Mouse (Mus musculus): ENCODE data around the gene Cdc42bpa. TPM values are rescaled to one million over a fixed set of nuclear protein-coding genes. Genes with fewer than 3 reads are reported as not detected.

The Cdc42bpa gene
- polyA plus RNA-seq, 1 experiment from 2014 or later, result 29.5 TPM

DNA sequence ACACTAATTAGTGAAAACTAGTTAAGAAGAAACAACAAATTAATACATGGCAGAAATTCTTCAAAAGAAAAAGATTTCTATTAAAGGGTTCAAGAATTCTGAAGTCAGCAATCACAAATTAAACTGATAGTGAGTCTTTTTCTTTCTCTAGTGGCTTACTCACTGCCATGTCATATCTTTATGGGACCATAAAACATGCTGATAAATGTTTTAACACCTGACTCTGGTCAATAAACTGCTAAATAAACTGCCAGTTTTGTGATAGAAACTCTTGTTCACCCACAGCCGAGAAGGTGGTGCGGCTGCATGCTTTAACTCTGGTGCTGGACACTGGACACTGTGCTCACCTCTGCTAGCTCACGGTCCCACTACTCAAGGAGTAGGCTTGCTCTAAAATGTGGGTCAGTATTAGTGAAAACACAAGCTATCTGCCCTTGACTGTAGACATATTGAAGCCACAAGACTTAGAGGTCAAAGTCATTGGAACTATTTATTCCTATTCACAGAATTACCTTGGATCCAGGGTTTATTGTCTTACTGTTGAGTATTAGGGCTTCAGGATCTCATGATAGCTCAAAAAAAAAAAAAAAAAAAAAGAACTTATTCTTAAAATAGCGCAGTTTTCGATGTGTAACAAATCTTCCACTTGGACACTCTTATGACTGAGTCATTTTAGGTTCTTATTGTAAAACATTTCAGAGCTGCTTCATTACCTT lies 168.0 kb downstream of the Cdc42bpa start:
- Histone ChIP-seq H3K9ac (replicated peaks; ENCODE audit: low read length) (no peak overlapping the region), H3K4me1 (ENCODE audit: control insufficient read depth, insufficient read depth, low read length) (no peaks in the 10 kb centered on the region), H3K27me3 (ENCODE audit: control insufficient read depth, insufficient read depth, low read length) (no peaks in the 10 kb centered on the region), H3K36me3 (ENCODE audit: control insufficient read depth, insufficient read depth, low read length) (no peaks in the 10 kb centered on the region), H3K27ac (replicated peaks; ENCODE audit: low read depth, low read length) (no peak overlapping the region), H3K9me3 (ENCODE audit: control insufficient read depth, low read length) (no peaks in the 10 kb centered on the region), H3K4me2 (ENCODE audit: low read length) (no peak overlapping the region), H3K4me3 (replicated peaks; ENCODE audit: low read depth, low read length) (no peak overlapping the region)
- WGBS, result 96% methylated on average over 5 of the region's 5 CpGs
- ATAC-seq (ENCODE audit: low FRiP score, low TSS enrichment), result no peak
- no peak for DNase-seq

DNA sequence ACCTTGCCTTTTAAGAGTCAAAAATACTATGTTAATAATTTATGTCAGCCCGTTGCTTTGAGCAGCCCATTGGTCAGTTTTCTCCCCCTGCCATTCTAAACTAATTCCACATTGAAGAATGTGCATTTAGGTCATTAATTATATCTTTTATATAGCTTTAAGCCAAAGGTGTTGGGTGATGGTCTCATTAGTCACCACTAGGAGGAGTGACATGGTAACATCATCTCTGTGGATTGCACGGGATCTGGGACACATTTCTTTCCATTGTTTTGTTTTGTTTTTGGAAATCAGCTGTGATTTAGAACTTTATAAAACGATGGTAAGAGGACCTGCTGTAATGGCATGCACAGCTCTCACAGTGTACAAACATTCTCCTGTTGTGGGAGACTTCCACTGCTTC lies 171.1 kb downstream of the Cdc42bpa start:
- H3K27ac ChIP-seq (replicated peaks; ENCODE audit: low read depth, low read length), result no peak overlapping the region
- ATAC-seq (ENCODE audit: low FRiP score, low TSS enrichment), result no peak
- no peaks in the 10 kb centered on the region for H3K27me3 ChIP-seq (ENCODE audit: control insufficient read depth, insufficient read depth, low read length)
- H3K9ac ChIP-seq (replicated peaks; ENCODE audit: low read length), result no peak overlapping the region
- no peak overlapping the region for H3K4me3 ChIP-seq (replicated peaks; ENCODE audit: low read depth, low read length)
- H3K9me3 ChIP-seq (ENCODE audit: control insufficient read depth, low read length), result no peaks in the 10 kb centered on the region
- 71% methylated on average over 3 of the region's 3 CpGs for WGBS
- H3K4me2 ChIP-seq (ENCODE audit: low read length), result no peak overlapping the region
- H3K4me1 ChIP-seq (ENCODE audit: control insufficient read depth, insufficient read depth, low read length), result no peaks in the 10 kb centered on the region
- peak; percentile 9 for DNase-seq
- peaks cover 5% of the 10 kb centered on the region for H3K36me3 ChIP-seq (ENCODE audit: control insufficient read depth, insufficient read depth, low read length)

DNA sequence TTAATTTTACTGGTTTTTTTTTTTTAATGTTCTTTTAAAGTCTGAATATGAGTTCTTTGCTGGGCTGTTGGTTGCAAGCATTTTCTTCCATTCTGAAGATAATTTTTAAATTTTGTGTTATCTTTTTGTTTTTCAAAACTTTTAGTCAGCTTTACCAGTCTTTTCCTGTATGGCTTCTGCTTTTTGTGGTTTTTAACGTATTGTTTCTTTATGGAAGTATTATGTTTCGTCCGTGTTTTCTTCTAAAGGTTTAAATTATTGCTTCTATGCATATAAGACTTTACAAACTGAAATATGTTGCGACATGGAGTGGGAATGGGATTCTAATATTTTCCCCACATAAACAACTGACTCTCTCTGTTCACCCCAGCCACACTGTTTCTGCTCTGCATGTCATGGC lies 171.9 kb downstream of the Cdc42bpa start:
- Histone ChIP-seq H3K4me2 (ENCODE audit: low read length) (no peak overlapping the region), H3K27me3 (ENCODE audit: control insufficient read depth, insufficient read depth, low read length) (no peaks in the 10 kb centered on the region), H3K27ac (replicated peaks; ENCODE audit: low read depth, low read length) (no peak overlapping the region), H3K4me3 (replicated peaks; ENCODE audit: low read depth, low read length) (no peak overlapping the region), H3K9me3 (ENCODE audit: control insufficient read depth, low read length) (no peaks in the 10 kb centered on the region), H3K36me3 (ENCODE audit: control insufficient read depth, insufficient read depth, low read length) (peaks cover 12% of the 10 kb centered on the region), H3K4me1 (ENCODE audit: control insufficient read depth, insufficient read depth, low read length) (no peaks in the 10 kb centered on the region), H3K9ac (replicated peaks; ENCODE audit: low read length) (no peak overlapping the region)
- WGBS, result 93% methylated on average over 4 of the region's 4 CpGs
- DNase-seq (no peak), ATAC-seq (ENCODE audit: low FRiP score, low TSS enrichment) (no peak)

DNA sequence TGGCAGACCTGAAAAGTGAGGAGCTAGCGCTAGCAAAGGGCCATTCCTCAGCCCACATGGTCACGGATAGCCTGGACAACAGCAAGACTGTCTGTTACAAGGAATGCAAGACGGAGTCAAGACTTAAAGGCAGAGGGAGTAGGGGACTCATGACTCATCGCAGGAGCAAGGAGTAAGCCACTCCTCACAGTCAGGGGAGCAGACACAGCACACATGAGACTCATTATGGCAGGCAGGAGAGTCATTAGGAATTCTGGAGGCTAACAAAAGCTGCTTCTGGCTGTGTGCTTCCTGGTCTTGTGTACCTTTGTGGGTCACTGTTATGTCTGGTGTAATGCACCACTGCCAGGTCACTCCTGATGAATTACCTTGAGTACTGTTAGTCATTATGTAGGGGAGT lies 178.9 kb downstream of the Cdc42bpa start:
- no peaks in the 10 kb centered on the region for H3K4me1 ChIP-seq (ENCODE audit: control insufficient read depth, insufficient read depth, low read length)
- H3K4me2 ChIP-seq (ENCODE audit: low read length), result no peak overlapping the region
- no peaks in the 10 kb centered on the region for H3K9me3 ChIP-seq (ENCODE audit: control insufficient read depth, low read length)
- ATAC-seq (ENCODE audit: low FRiP score, low TSS enrichment) (no peak), DNase-seq (no peak)
- H3K27me3 ChIP-seq (ENCODE audit: control insufficient read depth, insufficient read depth, low read length), result no peaks in the 10 kb centered on the region
- H3K4me3 ChIP-seq (replicated peaks; ENCODE audit: low read depth, low read length), result no peak overlapping the region
- 91% methylated on average over 4 of the region's 4 CpGs for WGBS
- H3K27ac ChIP-seq (replicated peaks; ENCODE audit: low read depth, low read length), result no peak overlapping the region
- no peak overlapping the region for H3K9ac ChIP-seq (replicated peaks; ENCODE audit: low read length)
- H3K36me3 ChIP-seq (ENCODE audit: control insufficient read depth, insufficient read depth, low read length), result peaks cover 55% of the 10 kb centered on the region

DNA sequence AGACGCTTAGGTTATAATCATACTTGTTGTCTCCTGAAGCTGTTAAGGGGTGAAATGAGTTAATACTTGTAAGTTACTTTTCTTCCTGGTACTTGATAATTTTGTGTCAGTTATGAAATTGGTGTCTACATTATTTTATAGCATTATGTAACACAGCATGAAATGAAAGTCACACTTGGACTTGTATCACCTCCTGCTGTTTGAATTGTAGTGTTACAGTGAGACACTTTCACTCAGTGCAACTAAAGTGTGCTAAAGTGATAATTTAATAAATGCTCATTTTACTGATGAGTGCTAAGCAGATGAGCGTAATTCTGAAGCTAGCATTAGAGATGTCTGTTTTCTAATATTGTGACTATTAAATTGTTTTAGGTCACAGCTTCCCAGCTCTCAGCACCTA lies 180.7 kb downstream of the Cdc42bpa start:
- 98% methylated on average over 2 of the region's 2 CpGs for WGBS
- Histone ChIP-seq H3K9ac (replicated peaks; ENCODE audit: low read length) (no peak overlapping the region), H3K4me2 (ENCODE audit: low read length) (no peak overlapping the region), H3K4me3 (replicated peaks; ENCODE audit: low read depth, low read length) (no peak overlapping the region), H3K27ac (replicated peaks; ENCODE audit: low read depth, low read length) (no peak overlapping the region), H3K27me3 (ENCODE audit: control insufficient read depth, insufficient read depth, low read length) (no peaks in the 10 kb centered on the region), H3K36me3 (ENCODE audit: control insufficient read depth, insufficient read depth, low read length) (peaks cover 65% of the 10 kb centered on the region), H3K9me3 (ENCODE audit: control insufficient read depth, low read length) (no peaks in the 10 kb centered on the region), H3K4me1 (ENCODE audit: control insufficient read depth, insufficient read depth, low read length) (no peaks in the 10 kb centered on the region)
- DNase-seq (no peak), ATAC-seq (ENCODE audit: low FRiP score, low TSS enrichment) (no peak)

DNA sequence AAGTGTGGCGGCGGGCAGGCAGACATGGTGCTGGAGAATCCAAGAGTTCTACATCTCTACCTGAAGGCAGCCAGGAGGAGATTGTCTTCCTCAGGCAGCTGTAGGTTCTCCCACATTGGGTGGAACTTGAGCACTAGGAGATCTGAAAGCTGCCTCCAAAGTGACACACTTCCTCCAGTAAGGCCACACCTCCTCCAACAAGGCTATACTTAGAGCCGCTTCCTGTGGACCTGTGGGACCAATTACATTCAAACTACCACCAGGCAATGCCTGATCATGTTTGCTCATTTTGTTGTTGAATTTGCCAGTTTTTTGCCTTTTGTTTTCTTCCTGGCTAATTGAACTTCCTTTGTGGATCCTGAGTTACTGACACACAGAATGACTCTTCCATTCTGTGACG lies 187.8 kb downstream of the Cdc42bpa start:
- no peak for DNase-seq
- Histone ChIP-seq H3K4me2 (ENCODE audit: low read length) (no peak overlapping the region), H3K4me3 (replicated peaks; ENCODE audit: low read depth, low read length) (no peak overlapping the region), H3K4me1 (ENCODE audit: control insufficient read depth, insufficient read depth, low read length) (no peaks in the 10 kb centered on the region), H3K9ac (replicated peaks; ENCODE audit: low read length) (no peak overlapping the region), H3K27me3 (ENCODE audit: control insufficient read depth, insufficient read depth, low read length) (no peaks in the 10 kb centered on the region), H3K27ac (replicated peaks; ENCODE audit: low read depth, low read length) (no peak overlapping the region), H3K9me3 (ENCODE audit: control insufficient read depth, low read length) (no peaks in the 10 kb centered on the region), H3K36me3 (ENCODE audit: control insufficient read depth, insufficient read depth, low read length) (peaks cover 57% of the 10 kb centered on the region)
- no peak for ATAC-seq (ENCODE audit: low FRiP score, low TSS enrichment)
- 87% methylated on average over 4 of the region's 4 CpGs for WGBS

DNA sequence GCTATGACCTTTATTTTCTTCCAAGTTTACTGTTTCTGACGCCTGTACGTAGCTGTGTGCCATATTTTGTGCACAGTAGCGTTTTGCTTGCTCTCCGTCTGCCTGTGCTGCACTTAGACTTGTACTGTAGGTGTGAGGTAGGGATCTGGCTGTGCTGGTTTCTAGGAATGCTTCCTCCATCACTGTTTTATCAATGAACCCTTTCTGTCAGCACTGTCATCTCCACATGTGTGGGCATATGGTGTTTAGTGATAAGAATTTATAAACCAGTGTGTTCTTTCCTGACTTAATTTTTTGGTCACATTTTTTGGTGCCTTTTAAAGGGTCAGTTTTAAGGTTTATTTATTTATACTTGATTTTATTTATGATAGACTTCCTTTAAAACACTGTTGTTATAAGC lies 188.3 kb downstream of the Cdc42bpa start:
- no peaks in the 10 kb centered on the region for H3K27me3 ChIP-seq (ENCODE audit: control insufficient read depth, insufficient read depth, low read length)
- DNase-seq (no peak), ATAC-seq (ENCODE audit: low FRiP score, low TSS enrichment) (no peak)
- peaks cover 54% of the 10 kb centered on the region for H3K36me3 ChIP-seq (ENCODE audit: control insufficient read depth, insufficient read depth, low read length)
- H3K4me1 ChIP-seq (ENCODE audit: control insufficient read depth, insufficient read depth, low read length), result no peaks in the 10 kb centered on the region
- WGBS, result 96% methylated on average over 4 of the region's 4 CpGs
- no peak overlapping the region for H3K4me2 ChIP-seq (ENCODE audit: low read length)
- no peak overlapping the region for H3K4me3 ChIP-seq (replicated peaks; ENCODE audit: low read depth, low read length)
- H3K27ac ChIP-seq (replicated peaks; ENCODE audit: low read depth, low read length), result no peak overlapping the region
- H3K9me3 ChIP-seq (ENCODE audit: control insufficient read depth, low read length), result no peaks in the 10 kb centered on the region
- H3K9ac ChIP-seq (replicated peaks; ENCODE audit: low read length), result no peak overlapping the region

DNA sequence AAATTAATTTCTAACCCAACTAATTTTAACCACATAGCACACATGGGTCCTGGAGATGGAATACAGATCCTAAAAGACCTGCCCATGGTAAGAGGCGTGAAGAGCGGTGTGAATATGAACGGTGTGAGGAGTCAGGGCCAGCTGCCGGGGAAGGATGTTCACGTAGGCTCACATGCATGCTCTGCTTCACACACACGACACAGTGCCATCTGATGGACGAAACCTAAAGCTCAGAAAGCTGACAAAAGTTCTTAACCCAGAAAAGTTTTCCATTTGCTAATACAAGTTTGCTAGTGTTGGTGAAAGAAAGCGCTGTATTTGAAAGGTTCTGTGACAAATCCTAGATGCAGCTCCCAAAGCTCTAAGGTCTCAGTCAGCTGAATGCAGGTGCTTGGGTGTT lies 190.9 kb downstream of the Cdc42bpa start:
- WGBS, result 78% methylated on average over 8 of the region's 8 CpGs
- no peaks in the 10 kb centered on the region for H3K27me3 ChIP-seq (ENCODE audit: control insufficient read depth, insufficient read depth, low read length)
- no peak overlapping the region for H3K4me2 ChIP-seq (ENCODE audit: low read length)
- H3K9me3 ChIP-seq (ENCODE audit: control insufficient read depth, low read length), result no peaks in the 10 kb centered on the region
- H3K27ac ChIP-seq (replicated peaks; ENCODE audit: low read depth, low read length), result no peak overlapping the region
- ATAC-seq (ENCODE audit: low FRiP score, low TSS enrichment) (no peak), DNase-seq (peak; percentile 37)
- no peak overlapping the region for H3K4me3 ChIP-seq (replicated peaks; ENCODE audit: low read depth, low read length)
- peaks cover 54% of the 10 kb centered on the region for H3K36me3 ChIP-seq (ENCODE audit: control insufficient read depth, insufficient read depth, low read length)
- no peaks in the 10 kb centered on the region for H3K4me1 ChIP-seq (ENCODE audit: control insufficient read depth, insufficient read depth, low read length)
- H3K9ac ChIP-seq (replicated peaks; ENCODE audit: low read length), result no peak overlapping the region

DNA sequence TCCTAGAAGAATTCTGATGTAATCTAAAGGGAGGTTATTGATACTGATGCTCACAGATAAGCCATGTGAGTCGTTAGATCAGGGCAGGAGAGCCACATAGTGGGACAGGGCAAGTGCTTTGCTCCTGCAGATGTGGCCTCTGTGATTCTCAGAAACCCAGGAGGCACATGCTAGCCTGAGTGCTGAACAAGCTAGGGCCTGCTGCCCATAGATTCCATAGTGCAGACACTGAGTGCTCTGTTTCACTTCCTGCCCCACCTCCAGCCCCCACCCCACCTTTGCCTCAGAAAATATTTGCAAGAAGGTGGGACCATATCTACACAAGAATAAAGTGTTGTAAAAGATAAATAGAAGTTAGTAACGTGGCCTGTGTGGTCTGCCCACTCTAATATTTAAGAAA lies 198.4 kb downstream of the Cdc42bpa start:
- Histone ChIP-seq H3K4me2 (ENCODE audit: low read length) (no peak overlapping the region), H3K36me3 (ENCODE audit: control insufficient read depth, insufficient read depth, low read length) (peaks cover 46% of the 10 kb centered on the region), H3K27ac (replicated peaks; ENCODE audit: low read depth, low read length) (no peak overlapping the region), H3K27me3 (ENCODE audit: control insufficient read depth, insufficient read depth, low read length) (no peaks in the 10 kb centered on the region), H3K4me3 (replicated peaks; ENCODE audit: low read depth, low read length) (no peak overlapping the region), H3K4me1 (ENCODE audit: control insufficient read depth, insufficient read depth, low read length) (no peaks in the 10 kb centered on the region), H3K9ac (replicated peaks; ENCODE audit: low read length) (no peak overlapping the region), H3K9me3 (ENCODE audit: control insufficient read depth, low read length) (no peaks in the 10 kb centered on the region)
- 91% methylated on average over 2 of the region's 2 CpGs for WGBS
- ATAC-seq (ENCODE audit: low FRiP score, low TSS enrichment) (no peak), DNase-seq (no peak)
